Mouse (Mus musculus): ENCODE data around the gene Tac4.

DNA sequence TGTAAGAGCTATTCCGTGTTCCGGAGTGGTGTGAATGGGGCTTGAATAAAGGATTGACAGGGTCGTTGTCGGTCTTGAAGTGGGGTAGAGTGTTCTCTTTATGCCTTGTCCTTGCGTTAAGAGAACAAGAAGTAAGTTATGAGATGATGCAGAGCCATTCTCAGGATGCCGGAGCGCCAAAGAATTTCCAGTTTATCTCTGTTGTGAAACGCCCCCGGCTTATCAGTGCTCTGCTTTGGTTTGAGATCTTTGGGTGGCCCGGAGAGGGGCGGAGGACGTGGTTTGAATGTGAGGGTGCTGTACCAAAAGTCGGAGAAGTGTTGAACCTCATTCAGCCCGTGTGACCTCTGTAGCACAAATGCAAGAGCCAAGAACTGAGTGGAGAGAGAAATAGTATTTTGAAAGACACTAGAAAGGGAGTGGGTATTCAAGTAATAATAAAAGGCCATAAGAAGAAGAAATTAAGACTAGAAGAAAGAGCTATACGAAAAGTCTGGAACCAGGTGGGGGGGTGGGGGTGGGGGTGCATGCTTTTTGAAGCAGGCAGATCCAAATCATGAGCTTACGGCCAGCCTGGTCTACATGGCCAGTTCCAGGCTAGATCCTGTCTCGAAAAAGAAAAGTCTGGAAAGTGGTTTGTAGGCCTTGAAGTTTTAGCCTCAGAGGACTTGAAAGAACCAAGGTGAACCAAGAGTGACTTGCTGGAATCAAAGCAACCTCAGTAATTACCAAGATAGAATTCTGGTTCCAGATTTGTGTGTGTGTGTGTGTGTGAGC, 49.5 kb downstream of the Tac4 start:
- TF ChIP-seq ZC3H11A (IDR thresholded peaks at IDR 0.05; ENCODE audit: borderline replicate concordance, low read depth, low read length) (no peak), ZNF384 (IDR thresholded peaks at IDR 0.05; ENCODE audit: low read depth, low read length) (no peak), HCFC1 (IDR thresholded peaks at IDR 0.05; ENCODE audit: borderline replicate concordance, insufficient read depth, low read length) (no peak)
